Mouse (Mus musculus) cerebellum, adult 2 months (tissue): ENCODE measurements around the gene Tll2.

Experiments
- CTCF ChIP-seq: fragments of 200-500 bp; IDR thresholded peaks from 2 replicates; pipeline ENCODE4 v1.5.1; 2011; ENCODE audit warnings: low read depth, mild to moderate bottlenecking, control low read depth, low read length, moderate library complexity, borderline replicate concordance; ENCODE audit not compliant: insufficient read depth
- POLR2A ChIP-seq: fragments of 200-500 bp; IDR thresholded peaks from 2 replicates; pipeline ENCODE4 v1.6.1; 2011; ENCODE audit warnings: low read length, control low read depth, borderline replicate concordance; ENCODE audit not compliant: insufficient read depth

DNA sequence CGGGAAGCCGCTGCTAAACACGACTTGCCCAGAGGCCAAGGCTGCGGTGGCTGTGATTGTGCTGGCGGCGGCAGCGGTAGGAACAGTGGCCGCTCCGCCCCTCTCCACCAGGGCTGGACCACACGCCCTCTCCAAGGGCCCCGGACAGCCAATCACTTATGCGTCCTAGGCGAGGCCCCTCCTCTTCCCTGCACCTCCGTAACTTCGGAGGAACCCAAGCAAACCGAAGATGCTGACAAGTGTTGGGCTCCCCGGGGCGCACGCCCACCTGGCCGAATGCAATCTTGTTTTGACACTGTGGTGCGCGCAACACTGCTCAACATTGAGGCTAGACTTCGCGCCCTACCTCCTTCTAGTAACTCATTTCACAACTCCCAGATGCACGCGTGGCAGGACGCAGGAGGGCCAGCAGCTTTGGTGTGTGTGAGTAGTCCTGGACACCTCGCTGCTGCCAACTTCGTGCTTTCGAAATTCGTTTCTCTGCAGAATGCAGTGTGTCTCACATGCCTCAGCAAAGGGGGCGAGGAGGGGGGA lies at the start of gene Tll2:
- no peak for TF ChIP-seq CTCF
- TF ChIP-seq POLR2A, result no peak
